Mouse (Mus musculus): ENCODE results near the gene Trim3. TPM values are rescaled to one million over a fixed set of nuclear protein-coding genes. Genes with fewer than 3 reads are reported as not detected.

Trim3 gene
- polyA plus RNA-seq, 1 experiment = 42.8 TPM

DNA sequence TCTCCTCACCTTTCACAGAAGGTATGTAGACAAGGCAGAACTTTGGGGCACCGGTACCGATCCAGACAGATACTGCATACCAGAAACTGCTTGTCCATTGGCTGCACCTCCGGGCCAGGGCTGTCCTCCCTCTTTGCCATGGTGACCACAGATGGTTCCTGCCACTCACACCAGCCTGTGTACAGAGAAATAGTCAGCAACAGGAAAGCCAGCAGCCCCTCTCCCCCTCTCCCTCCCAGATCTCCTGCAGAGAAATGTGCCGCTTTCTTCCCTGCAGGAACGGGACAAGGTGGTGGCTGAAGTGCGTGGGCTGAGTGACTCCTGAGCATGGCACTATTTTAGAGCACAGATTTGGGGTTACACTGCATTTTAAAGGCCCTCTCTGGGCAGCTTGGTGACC lies 8.0 kb downstream of the Trim3 start:
- peaks cover 26% of the 10 kb centered on the region for H3K36me3 ChIP-seq (ENCODE audit: control insufficient read depth, insufficient read depth)
- TF ChIP-seq MYOG (IDR thresholded peaks at IDR 0.05; ENCODE audit: control insufficient read depth in 1 of 3, insufficient read depth in 1 of 3, insufficient read length in 2 of 3, low read depth in 2 of 3) = no peak
- TF ChIP-seq POLR2A (IDR thresholded peaks at IDR 0.05; ENCODE audit: insufficient read length, low read depth) = no peak
- TF ChIP-seq USF1 (IDR thresholded peaks at IDR 0.05; ENCODE audit: low read depth) = no peak
- no peak for TF ChIP-seq E2F4 (IDR thresholded peaks at IDR 0.05; ENCODE audit: insufficient read depth)
- no peak for TF ChIP-seq MAX (IDR thresholded peaks at IDR 0.05; ENCODE audit: low read depth)
- no peak for TF ChIP-seq CEBPB (IDR thresholded peaks at IDR 0.05; ENCODE audit: insufficient read depth, poor library complexity, severe bottlenecking)
- no peak for TF ChIP-seq SRF (IDR thresholded peaks at IDR 0.05; ENCODE audit: control insufficient read depth, insufficient read length, low read depth)
- TF ChIP-seq MYOD1 (IDR thresholded peaks at IDR 0.05; ENCODE audit: control insufficient read depth in 1 of 3, insufficient read length in 2 of 3, low read depth in 2 of 3) = no peak

DNA sequence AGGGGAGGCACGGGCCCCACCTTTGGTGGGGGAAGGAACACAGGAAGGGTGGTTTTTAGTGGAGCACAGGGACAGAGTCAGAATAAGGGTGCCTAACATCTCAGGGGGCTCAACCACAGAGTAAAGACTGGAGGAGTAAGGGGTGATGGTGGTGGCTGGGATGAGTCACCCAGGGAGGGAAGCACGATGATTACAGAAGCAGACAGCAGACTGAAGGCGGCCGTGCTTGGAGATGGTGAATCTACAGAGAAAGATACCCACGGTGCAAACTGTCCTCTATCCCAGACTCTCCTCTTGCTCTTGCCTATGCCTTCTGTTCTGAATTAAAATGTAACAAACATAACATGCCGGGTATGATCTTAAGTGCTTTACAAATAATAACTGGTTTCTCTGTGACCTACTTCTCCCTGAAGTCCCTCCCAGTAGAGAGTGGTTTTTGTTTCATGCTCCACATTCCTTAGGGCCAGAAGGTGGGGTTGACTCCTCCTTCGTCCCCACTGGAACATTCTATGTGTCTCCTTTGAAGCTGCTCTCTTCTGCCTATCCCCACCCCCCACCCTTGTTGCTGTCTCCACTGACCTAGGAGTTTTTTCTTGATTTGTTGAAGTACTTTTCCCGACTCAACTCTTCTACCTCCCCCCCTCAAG lies 11.6 kb downstream of the Trim3 start:
- Histone ChIP-seq H3K27me3 (ENCODE audit: control insufficient read depth, insufficient read depth, insufficient read length) (no peaks in the 10 kb centered on the region), H3ac (ENCODE audit: control insufficient read depth, insufficient read length) (no peak overlapping the region), H3K4me3 (peak overlapping the region; percentile 1), H3K36me3 (ENCODE audit: control insufficient read depth, insufficient read depth) (peaks cover 35% of the 10 kb centered on the region), H3K4me2 (ENCODE audit: low read depth) (peak overlapping the region; percentile 81), H3K79me2 (ENCODE audit: control insufficient read depth, insufficient read depth) (peaks cover 7% of the 10 kb centered on the region)
- TF ChIP-seq POLR2AphosphoS2 (IDR thresholded peaks at IDR 0.05; ENCODE audit: insufficient read length, low read depth) (no peak), E2F4 (IDR thresholded peaks at IDR 0.05; ENCODE audit: insufficient read depth) (no peak), CEBPB (IDR thresholded peaks at IDR 0.05; ENCODE audit: insufficient read depth, poor library complexity, severe bottlenecking) (no peak), SRF (IDR thresholded peaks at IDR 0.05; ENCODE audit: control insufficient read depth, insufficient read length, low read depth) (no peak), REST (IDR thresholded peaks at IDR 0.05; ENCODE audit: insufficient read depth, insufficient read length) (no peak), TCF12 (IDR thresholded peaks at IDR 0.05; ENCODE audit: insufficient read depth, poor library complexity, severe bottlenecking) (no peak), TCF3 (IDR thresholded peaks at IDR 0.05; ENCODE audit: insufficient read length, low read depth) (no peak), MYOG (IDR thresholded peaks at IDR 0.05; ENCODE audit: control insufficient read depth in 1 of 3, insufficient read depth in 1 of 3, insufficient read length in 2 of 3, low read depth in 2 of 3) (no peak), MYOD1 (IDR thresholded peaks at IDR 0.05; ENCODE audit: control insufficient read depth in 1 of 3, insufficient read length in 2 of 3, low read depth in 2 of 3) (no peak), USF1 (IDR thresholded peaks at IDR 0.05; ENCODE audit: low read depth) (no peak), MAX (IDR thresholded peaks at IDR 0.05; ENCODE audit: low read depth) (no peak), POLR2A (IDR thresholded peaks at IDR 0.05; ENCODE audit: insufficient read length, low read depth) (no peak)

More for the DNA sequence above, 8.0 kb downstream of the Trim3 start:
- Histone ChIP-seq H3K4me3 (no peak overlapping the region), H3K79me2 (ENCODE audit: control insufficient read depth, insufficient read depth) (peaks cover 40% of the 10 kb centered on the region), H3K27me3 (ENCODE audit: control insufficient read depth, insufficient read depth, insufficient read length) (no peaks in the 10 kb centered on the region), H3K4me2 (ENCODE audit: low read depth) (no peak overlapping the region), H3ac (ENCODE audit: control insufficient read depth, insufficient read length) (no peak overlapping the region)

DNA sequence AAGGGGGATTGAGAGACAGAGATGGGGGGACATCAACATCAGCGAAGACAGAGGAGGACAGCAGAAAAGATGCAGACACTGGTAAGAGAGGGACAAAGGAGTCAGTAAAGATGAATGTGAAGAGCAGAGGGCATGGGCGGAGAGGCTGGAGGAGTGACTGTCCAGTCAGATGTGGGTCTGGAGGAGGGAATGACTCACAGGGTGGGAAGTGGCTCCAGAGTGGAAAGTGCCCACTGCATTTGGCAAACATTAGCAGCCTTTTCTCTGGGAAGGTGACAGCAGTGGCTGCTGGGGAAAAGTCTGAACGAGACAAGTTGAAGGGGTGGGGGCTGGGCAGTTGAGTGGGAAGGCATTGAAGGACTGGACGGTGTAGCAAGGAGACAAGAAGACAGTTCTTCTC lies 12.3 kb downstream of the Trim3 start:
- no peak for TF ChIP-seq USF1 (IDR thresholded peaks at IDR 0.05; ENCODE audit: low read depth)
- TF ChIP-seq POLR2A (IDR thresholded peaks at IDR 0.05; ENCODE audit: insufficient read length, low read depth) = peak; percentile 34
- Histone ChIP-seq H3K27me3 (ENCODE audit: control insufficient read depth, insufficient read depth, insufficient read length) (no peaks in the 10 kb centered on the region), H3K4me2 (ENCODE audit: low read depth) (peak overlapping the region; percentile 81), H3ac (ENCODE audit: control insufficient read depth, insufficient read length) (no peak overlapping the region), H3K4me3 (no peak overlapping the region), H3K36me3 (ENCODE audit: control insufficient read depth, insufficient read depth) (peaks cover 40% of the 10 kb centered on the region), H3K79me2 (ENCODE audit: control insufficient read depth, insufficient read depth) (peaks cover 3% of the 10 kb centered on the region)

DNA sequence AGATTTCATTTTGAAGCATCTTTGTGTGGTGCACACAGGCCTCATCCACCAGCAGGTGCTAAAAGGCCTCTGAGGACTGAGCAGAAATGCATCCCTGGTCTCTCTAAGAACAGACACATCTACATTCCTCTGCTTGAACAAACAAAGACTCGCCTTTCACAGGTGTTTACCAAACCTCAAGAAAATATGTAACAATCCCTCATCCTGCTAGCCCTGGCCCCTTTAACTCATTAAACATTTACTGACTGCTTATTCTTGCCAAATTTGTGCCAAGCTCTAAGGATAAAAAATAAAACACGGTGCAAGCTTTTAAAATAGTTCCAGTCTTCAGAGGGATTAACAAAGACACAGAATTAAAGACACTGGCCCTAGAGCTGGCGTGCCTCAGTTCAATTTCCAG lies 13.7 kb downstream of the Trim3 start:
- no peaks in the 10 kb centered on the region for H3K79me2 ChIP-seq (ENCODE audit: control insufficient read depth, insufficient read depth)
- no peak for TF ChIP-seq USF1 (IDR thresholded peaks at IDR 0.05; ENCODE audit: low read depth)
- TF ChIP-seq REST (IDR thresholded peaks at IDR 0.05; ENCODE audit: insufficient read depth, insufficient read length) = no peak
- no peak for TF ChIP-seq E2F4 (IDR thresholded peaks at IDR 0.05; ENCODE audit: insufficient read depth)
- no peak for TF ChIP-seq SRF (IDR thresholded peaks at IDR 0.05; ENCODE audit: control insufficient read depth, insufficient read length, low read depth)
- no peak for TF ChIP-seq POLR2AphosphoS2 (IDR thresholded peaks at IDR 0.05; ENCODE audit: insufficient read length, low read depth)
- no peak for TF ChIP-seq MAX (IDR thresholded peaks at IDR 0.05; ENCODE audit: low read depth)
- TF ChIP-seq TCF3 (IDR thresholded peaks at IDR 0.05; ENCODE audit: insufficient read length, low read depth) = no peak
- no peak for TF ChIP-seq POLR2A (IDR thresholded peaks at IDR 0.05; ENCODE audit: insufficient read length, low read depth)

DNA sequence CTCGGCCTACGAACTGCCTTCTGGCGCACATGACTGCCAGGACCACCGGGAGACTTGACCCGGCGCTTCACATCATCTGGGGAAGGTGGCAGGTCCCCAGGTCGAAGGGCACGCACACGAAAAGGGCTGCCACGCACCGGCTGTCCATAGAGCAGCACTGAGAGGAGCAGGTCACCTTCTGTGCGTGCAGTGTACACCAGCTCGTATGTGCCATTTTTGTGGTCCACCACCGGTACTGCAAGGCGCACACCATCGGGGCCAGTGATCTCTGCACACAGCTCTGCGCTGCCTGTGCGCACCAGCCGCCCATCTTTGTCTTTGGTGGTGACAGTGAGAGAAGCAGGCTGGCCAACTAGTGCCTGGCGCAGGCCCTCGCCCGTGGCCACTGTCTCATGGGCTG lies 15.6 kb downstream of the Trim3 start:
- TF ChIP-seq POLR2AphosphoS2 (IDR thresholded peaks at IDR 0.05; ENCODE audit: insufficient read length, low read depth) = no peak
- no peak overlapping the region for H3K4me3 ChIP-seq
- no peaks in the 10 kb centered on the region for H3K79me2 ChIP-seq (ENCODE audit: control insufficient read depth, insufficient read depth)
- peaks cover 44% of the 10 kb centered on the region for H3K36me3 ChIP-seq (ENCODE audit: control insufficient read depth, insufficient read depth)
- H3K27me3 ChIP-seq (ENCODE audit: control insufficient read depth, insufficient read depth, insufficient read length) = no peaks in the 10 kb centered on the region
- no peak overlapping the region for H3ac ChIP-seq (ENCODE audit: control insufficient read depth, insufficient read length)
- H3K4me2 ChIP-seq (ENCODE audit: low read depth) = no peak overlapping the region

More for the DNA sequence above, 13.7 kb downstream of the Trim3 start:
- Histone ChIP-seq H3K4me2 (ENCODE audit: low read depth) (no peak overlapping the region), H3K36me3 (ENCODE audit: control insufficient read depth, insufficient read depth) (peaks cover 39% of the 10 kb centered on the region), H3K4me3 (no peak overlapping the region), H3ac (ENCODE audit: control insufficient read depth, insufficient read length) (no peak overlapping the region), H3K27me3 (ENCODE audit: control insufficient read depth, insufficient read depth, insufficient read length) (no peaks in the 10 kb centered on the region)
